Mouse (Mus musculus) megakaryocyte, embryonic 14.5 days (primary cell): Measurements from ENCODE around the gene Ankrd27.

Experiments used
- FLI1 ChIP-seq: IDR thresholded peaks from 2 replicates; pipeline ENCODE4 v1.6.1; 2012; ENCODE audit warnings: low read length, inconsistent platforms, mixed read lengths
- GATA1 ChIP-seq: IDR thresholded peaks from 3 replicates; pipeline ENCODE4 v1.6.1; 2012; ENCODE audit warnings: mixed read lengths, low read length, inconsistent platforms, borderline replicate concordance

- TF ChIP-seq GATA1 (no peak), FLI1 (no peak)
Observed at GRCm38 (mm10) chr7:35556905-35557304, 29.1 kb upstream of the Ankrd27 start.
